Mouse (Mus musculus) lung, postnatal 0 days (tissue): ENCODE data around the gene Acyp2.

Source experiments
- CTCF ChIP-seq: IDR thresholded peaks from 2 replicates; pipeline ENCODE4 v1.5.1; 2016; ENCODE audit warnings: antibody characterized with exemption, mild to moderate bottlenecking
- EP300 ChIP-seq: IDR thresholded peaks from 2 replicates; pipeline ENCODE4 v1.6.1; 2016; ENCODE audit warnings: antibody characterized with exemption, mild to moderate bottlenecking, control low read depth

DNA sequence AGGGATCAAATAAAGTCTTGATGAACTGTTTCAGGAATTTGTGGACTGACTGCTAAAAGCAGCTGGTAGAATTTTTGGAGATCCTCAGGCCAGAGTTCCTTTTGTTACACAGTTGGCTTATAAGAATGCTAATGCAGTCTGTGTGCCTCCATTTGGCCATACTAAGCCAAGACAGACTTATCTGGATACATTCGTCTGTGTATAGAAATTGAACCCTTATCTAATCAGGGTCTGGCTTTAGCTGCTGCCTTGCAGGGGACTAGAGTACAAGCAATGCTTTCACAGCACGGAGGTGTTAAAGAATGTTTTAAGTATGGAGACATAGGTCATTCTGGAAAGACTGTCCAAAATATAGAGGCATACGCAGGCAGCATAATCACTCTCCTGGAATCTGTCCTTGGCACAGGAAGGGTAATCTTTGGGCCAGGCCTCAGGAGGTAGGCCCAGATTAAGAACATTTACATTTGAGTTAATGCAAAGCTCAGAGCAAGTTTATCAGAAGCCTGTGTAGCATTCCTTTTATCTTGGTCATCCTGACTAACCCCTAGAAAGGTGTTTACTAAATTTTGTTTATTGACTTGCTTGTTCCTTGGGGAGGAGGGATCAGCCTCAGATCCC is 150.5 kb downstream of the Acyp2 start:
- TF ChIP-seq CTCF = no peak
- TF ChIP-seq EP300 = no peak
